Mouse (Mus musculus) leukemia stem cell, adult 10-12 weeks (primary cell): ENCODE data around the gene Mcpt2. TPM values are rescaled to one million over a fixed set of nuclear protein-coding genes. Genes with fewer than 3 reads are reported as not detected.

Source experiments
- polyA plus RNA-seq: library from polyadenylated mRNA; stranded (reverse); fragments of >175 nt; gene quantifications from 2 replicates; pipeline ENCODE4 v1.2.3, GENCODE M21; 2012; ENCODE audit warnings: low replicate concordance

The Mcpt2 gene
- not detected in 2 replicates for polyA plus RNA-seq

GRCm38 (mm10) chr14:56041792-56042191, at the start of gene Mcpt2:
TSS of gene Mcpt2 (plus strand) at chr14:56042041.

GRCm38 (mm10) chr14:56017671-56018070, 24.2 kb upstream of the Mcpt2 start, which contains the start of gene Mcpt1:
TSS of gene Mcpt1 (plus strand) at chr14:56017971.

GRCm38 (mm10) chr14:56030395-56030794, 11.4 kb upstream of the Mcpt2 start, which contains the start of gene Mcpt9:
TSS of gene Mcpt9 (minus strand) at chr14:56030495.

GRCm38 (mm10) chr14:56062213-56062612, 20.4 kb downstream of the Mcpt2 start, which contains the start of gene Mcpt4:
TSS of gene Mcpt4 (minus strand) at chr14:56062313.

GRCm38 (mm10) chr14:56085167-56085566, 43.3 kb downstream of the Mcpt2 start, which contains the start of gene Mcpt8:
TSS of gene Mcpt8 (minus strand) at chr14:56085273.

Other genes with a start within 250 kb of the Mcpt2 start
- 0.20 and 0.88 TPM in 2 replicates for gene Nfatc4, start 218.9 kb upstream of the Mcpt2 start, polyA plus RNA-seq
- 0.07 and 0.18 TPM in 2 replicates for gene Nynrin, start 188.0 kb upstream of the Mcpt2 start, polyA plus RNA-seq
- not detected in 2 replicates for gene Cbln3, start 157.6 kb upstream of the Mcpt2 start, polyA plus RNA-seq
- 8.0 and 11.3 TPM in 2 replicates for gene Khnyn, start 157.1 kb upstream of the Mcpt2 start, polyA plus RNA-seq
- gene Sdr39u1, start 141.7 kb upstream of the Mcpt2 start, polyA plus RNA-seq, result 7.5 and 10.8 TPM in 2 replicates
- 0.23 and 0.34 TPM in 2 replicates for gene Cma1, start 97.4 kb upstream of the Mcpt2 start, polyA plus RNA-seq
- not detected in 2 replicates for gene Cma2, start 91.1 kb upstream of the Mcpt2 start, polyA plus RNA-seq
- gene Mcpt1, start 24.1 kb upstream of the Mcpt2 start, polyA plus RNA-seq, result 0.35 TPM in 1 of 2 replicates, not detected in the other
- not detected in 2 replicates for gene Mcpt9, start 11.5 kb upstream of the Mcpt2 start, polyA plus RNA-seq
- gene Mcpt4, start 20.3 kb downstream of the Mcpt2 start, polyA plus RNA-seq, result 0.75 TPM in 1 of 2 replicates, not detected in the other
- gene Mcpt8, start 43.2 kb downstream of the Mcpt2 start, polyA plus RNA-seq, result 0.30 and 0.51 TPM in 2 replicates
- gene Ctsg, start 60.5 kb downstream of the Mcpt2 start, polyA plus RNA-seq, result 0.55 and 0.97 TPM in 2 replicates
- gene Gzme, start 78.6 kb downstream of the Mcpt2 start, polyA plus RNA-seq, result not detected in 2 replicates
- not detected in 2 replicates for gene Gzmd, start 90.6 kb downstream of the Mcpt2 start, polyA plus RNA-seq
- gene Gzmg, start 117.5 kb downstream of the Mcpt2 start, polyA plus RNA-seq, result not detected in 2 replicates
- not detected in 2 replicates for gene Gzmn, start 132.6 kb downstream of the Mcpt2 start, polyA plus RNA-seq
- not detected in 2 replicates for gene Gzmf, start 169.4 kb downstream of the Mcpt2 start, polyA plus RNA-seq
- not detected in 2 replicates for gene Gzmc, start 192.6 kb downstream of the Mcpt2 start, polyA plus RNA-seq
- gene Gzmb, start 220.2 kb downstream of the Mcpt2 start, polyA plus RNA-seq, result 0.20 and 0.52 TPM in 2 replicates